Mouse (Mus musculus) C2C12 (cell line): ENCODE results near the gene Scn4a. TPM values are rescaled to one million over a fixed set of nuclear protein-coding genes. Genes with fewer than 3 reads are reported as not detected.

ENCODE experiments used
- H3K27me3 ChIP-seq: one replicate; pipeline ENCODE4 v1.6.1; 2011; ENCODE audit not compliant: control insufficient read depth, insufficient read depth, insufficient read length
- H3K36me3 ChIP-seq: one replicate; pipeline ENCODE4 v1.6.1; 2011; ENCODE audit not compliant: control insufficient read depth, insufficient read depth
- H3K4me3 ChIP-seq: one replicate; pipeline ENCODE4 v1.5.1; 2011; ENCODE audit warnings: mild to moderate bottlenecking, control low read depth; ENCODE audit not compliant: poor library complexity, insufficient read depth, severe bottlenecking
- H3K79me2 ChIP-seq: one replicate; pipeline ENCODE4 v1.6.1; 2011; ENCODE audit not compliant: control insufficient read depth, insufficient read depth
- H3K79me3 ChIP-seq: one replicate; pipeline ENCODE4 v1.6.1; 2011; ENCODE audit warnings: low read depth, control low read depth
- H3ac ChIP-seq: one replicate; pipeline ENCODE3; 2011; ENCODE audit warnings: low read depth; ENCODE audit not compliant: control insufficient read depth, insufficient read length
- CEBPB ChIP-seq: IDR thresholded peaks from one replicate; pipeline ENCODE4 v1.6.1; 2011; ENCODE audit warnings: low read depth, mild to moderate bottlenecking, control low read depth, moderate library complexity
- CTCF ChIP-seq: IDR thresholded peaks from one replicate; pipeline ENCODE4 v1.5.1; 2011; ENCODE audit not compliant: control insufficient read depth, insufficient read depth, insufficient read length
- FOSL1 ChIP-seq: IDR thresholded peaks from one replicate; pipeline ENCODE4 v1.8.0; 2011; ENCODE audit warnings: mild to moderate bottlenecking, low read length; ENCODE audit not compliant: poor library complexity, insufficient read depth, severe bottlenecking
- MAX ChIP-seq: IDR thresholded peaks from one replicate; pipeline ENCODE4 v1.6.1; 2011; ENCODE audit warnings: mild to moderate bottlenecking, control low read depth
- MYOD1 ChIP-seq: IDR thresholded peaks from one replicate; pipeline ENCODE4 v1.6.1; 2011; ENCODE audit warnings: low read depth; ENCODE audit not compliant: control insufficient read depth, insufficient read length
- MYOG ChIP-seq: IDR thresholded peaks from one replicate; pipeline ENCODE4 v1.6.1; 2011; ENCODE audit not compliant: control insufficient read depth, insufficient read length; ENCODE audit errors: extremely low read depth
- USF1 ChIP-seq: IDR thresholded peaks from one replicate; pipeline ENCODE4 v1.6.1; 2011; ENCODE audit warnings: low read depth, mild to moderate bottlenecking, control low read depth, moderate library complexity
- polyA plus RNA-seq: library from polyadenylated mRNA; unstranded; fragments of >200 nt; fragmentation: generic; extraction: Trizol; gene quantifications from one replicate; pipeline ENCODE4 v1.2.1, GENCODE M21; 2012; ENCODE audit warnings: missing spikeins

Scn4a gene
- polyA plus RNA-seq, 1 experiment = 0.02 TPM

DNA sequence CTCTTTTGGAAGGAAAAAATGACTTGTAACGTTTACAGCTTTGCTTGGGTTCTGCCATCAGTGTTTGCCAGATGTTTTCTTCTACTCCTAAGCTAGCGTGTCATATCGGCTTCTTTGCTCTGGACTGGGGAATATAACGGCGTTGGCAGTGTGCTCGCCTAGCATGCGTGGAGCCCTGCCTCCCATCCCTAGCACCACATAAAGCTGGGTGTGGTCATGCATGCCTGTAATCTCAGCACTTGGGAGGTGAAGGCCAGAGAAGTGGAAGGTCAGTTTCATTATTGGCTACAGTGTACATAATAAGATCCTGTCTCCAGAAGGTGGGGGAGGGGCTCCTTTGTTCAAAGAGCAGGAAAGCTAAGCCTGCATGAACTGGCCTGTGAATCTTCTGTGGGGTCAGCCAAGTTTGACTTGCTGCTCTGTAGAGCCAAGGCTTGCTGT is 78.1 kb downstream of the Scn4a start:
- Histone ChIP-seq H3K36me3 (no peaks in the 10 kb centered on the region), H3K79me3 (peaks cover 18% of the 10 kb centered on the region), H3ac (no peak overlapping the region), H3K79me2 (peaks cover 26% of the 10 kb centered on the region), H3K4me3 (no peak overlapping the region), H3K27me3 (no peaks in the 10 kb centered on the region)
- TF ChIP-seq MAX (no peak), MYOG (no peak), MYOD1 (no peak), CEBPB (no peak), USF1 (no peak), CTCF (no peak), FOSL1 (no peak)

DNA sequence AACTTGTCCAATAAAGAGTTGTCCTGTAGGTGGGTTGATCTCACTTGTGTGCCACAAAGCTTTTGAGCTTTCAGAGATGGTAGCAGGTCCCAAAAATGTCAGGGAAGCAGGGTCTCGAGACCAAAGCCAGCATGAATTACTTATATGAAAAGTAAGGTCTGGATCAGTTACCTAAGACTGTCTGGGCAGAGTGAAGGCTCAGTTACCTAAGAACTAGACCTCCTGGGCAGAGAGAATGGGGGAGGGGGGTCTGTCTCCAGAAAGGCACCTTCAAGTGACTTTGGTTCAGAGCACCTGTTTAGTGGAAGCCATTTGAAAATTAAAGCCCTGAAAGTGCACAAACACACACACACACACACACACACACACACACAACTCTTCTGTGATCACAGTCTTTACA is 78.7 kb downstream of the Scn4a start:
- Histone ChIP-seq H3K79me2 (peaks cover 32% of the 10 kb centered on the region), H3K4me3 (no peak overlapping the region), H3K79me3 (peaks cover 21% of the 10 kb centered on the region), H3ac (no peak overlapping the region), H3K36me3 (no peaks in the 10 kb centered on the region), H3K27me3 (no peaks in the 10 kb centered on the region)
- TF ChIP-seq FOSL1 (no peak), MAX (no peak), USF1 (no peak), CEBPB (no peak), MYOG (no peak)

DNA sequence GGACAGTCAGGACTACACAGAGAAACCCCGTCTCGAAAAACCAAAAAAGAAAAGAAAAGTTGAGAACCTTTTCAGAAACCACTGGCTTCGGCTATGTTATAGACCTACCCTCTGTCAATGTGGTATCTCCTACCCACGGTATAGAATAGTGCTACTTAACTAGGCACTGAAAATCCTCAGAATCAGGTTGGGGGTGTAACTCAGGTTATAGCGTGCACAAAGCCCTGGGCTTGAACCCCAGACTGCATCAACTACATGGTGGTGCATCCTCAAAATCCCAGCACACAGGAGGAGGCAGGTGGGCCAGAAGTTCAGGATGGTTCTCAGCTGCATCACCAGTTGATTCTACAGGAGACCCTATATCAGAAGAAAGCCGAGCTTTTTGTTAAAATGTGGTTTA is 79.3 kb downstream of the Scn4a start:
- H3K27me3 ChIP-seq = no peaks in the 10 kb centered on the region
- H3ac ChIP-seq = no peak overlapping the region
- H3K79me2 ChIP-seq = peaks cover 38% of the 10 kb centered on the region
- no peak for TF ChIP-seq CTCF
- no peak for TF ChIP-seq CEBPB
- TF ChIP-seq MYOG = no peak
- no peak for TF ChIP-seq MAX
- no peak for TF ChIP-seq MYOD1
- no peak for TF ChIP-seq USF1
- no peak for TF ChIP-seq FOSL1
- no peak overlapping the region for H3K4me3 ChIP-seq
- peaks cover 25% of the 10 kb centered on the region for H3K79me3 ChIP-seq
- H3K36me3 ChIP-seq = peaks cover under 1% of the 10 kb centered on the region

DNA sequence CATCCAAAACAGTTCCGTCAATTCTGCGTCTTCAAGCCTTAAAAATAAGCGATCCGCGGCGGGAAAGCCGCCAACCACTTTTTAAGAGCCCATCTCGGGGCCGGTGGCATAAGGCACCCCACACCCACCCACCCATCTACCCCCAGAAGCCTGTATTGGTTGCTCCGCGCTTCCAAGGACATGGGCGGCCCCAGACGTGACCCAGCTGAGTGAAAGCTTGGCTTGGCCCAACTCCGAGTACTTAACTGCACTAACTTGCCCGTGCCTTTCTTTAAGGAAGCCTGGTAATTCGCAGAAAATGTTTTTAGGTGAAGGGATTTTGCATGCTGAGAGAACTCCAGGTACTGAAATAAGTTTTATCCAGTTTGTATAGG is 79.8 kb downstream of the Scn4a start:
- Histone ChIP-seq H3ac (peak overlapping the region; percentile 64), H3K79me3 (peaks cover 30% of the 10 kb centered on the region), H3K36me3 (peaks cover 5% of the 10 kb centered on the region), H3K27me3 (no peaks in the 10 kb centered on the region), H3K4me3 (peak overlapping the region; percentile 71), H3K79me2 (peaks cover 43% of the 10 kb centered on the region)
- TF ChIP-seq MAX (no peak), MYOD1 (no peak), MYOG (no peak), USF1 (no peak), FOSL1 (no peak), CEBPB (no peak), CTCF (no peak)

DNA sequence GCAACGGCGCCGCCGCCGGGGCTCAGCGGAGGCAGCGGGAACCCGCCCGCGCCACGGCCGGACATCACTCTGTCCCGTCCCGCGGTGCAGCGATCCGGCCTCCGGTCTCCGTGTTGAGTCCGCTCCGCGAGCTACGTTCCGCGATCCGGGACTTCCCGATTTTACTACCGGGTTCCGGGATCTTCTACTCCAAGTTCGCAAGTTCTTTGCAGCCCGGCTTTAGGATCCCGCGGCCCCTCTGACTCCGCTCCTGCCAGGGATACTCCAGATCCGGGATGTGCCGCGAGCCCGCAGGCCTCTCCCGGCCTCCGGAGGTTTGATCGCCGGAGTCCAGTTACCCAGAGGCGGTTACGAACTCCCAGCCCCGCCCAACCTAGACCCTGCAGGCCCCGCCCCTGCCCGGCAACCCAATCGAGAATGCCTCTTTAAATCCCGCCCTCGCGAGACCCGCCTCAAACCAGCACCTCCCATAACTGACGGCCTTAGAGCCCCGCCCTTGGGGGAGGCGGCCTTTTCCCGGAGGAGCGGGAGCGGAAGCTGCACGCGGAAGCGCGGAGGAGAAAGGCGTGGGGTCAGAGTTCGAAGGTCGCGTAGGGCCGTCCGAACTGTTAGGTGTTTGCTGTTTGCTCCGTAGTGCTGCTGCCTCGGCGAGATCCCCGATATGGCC is 80.3 kb downstream of the Scn4a start, which contains the start of gene Smarcd2:
Gene Smarcd2 (minus strand): TSS at position 329 of the 667 bp plus-strand sequence.
- Histone ChIP-seq H3K79me3 (peaks cover 32% of the 10 kb centered on the region), H3K79me2 (peaks cover 48% of the 10 kb centered on the region), H3ac (peak within 1 kb of the TSS; percentile 99), H3K36me3 (peaks cover 5% of the 10 kb centered on the region), H3K27me3 (no peaks in the 10 kb centered on the region), H3K4me3 (peak within 1 kb of the TSS; percentile 71)
- TF ChIP-seq CTCF = no peak
- peak; percentile 76 for TF ChIP-seq MAX
- no peak for TF ChIP-seq MYOD1
